11 mouse cellular contexts compared by ENCODE assay signal in the genomic region with DNA sequence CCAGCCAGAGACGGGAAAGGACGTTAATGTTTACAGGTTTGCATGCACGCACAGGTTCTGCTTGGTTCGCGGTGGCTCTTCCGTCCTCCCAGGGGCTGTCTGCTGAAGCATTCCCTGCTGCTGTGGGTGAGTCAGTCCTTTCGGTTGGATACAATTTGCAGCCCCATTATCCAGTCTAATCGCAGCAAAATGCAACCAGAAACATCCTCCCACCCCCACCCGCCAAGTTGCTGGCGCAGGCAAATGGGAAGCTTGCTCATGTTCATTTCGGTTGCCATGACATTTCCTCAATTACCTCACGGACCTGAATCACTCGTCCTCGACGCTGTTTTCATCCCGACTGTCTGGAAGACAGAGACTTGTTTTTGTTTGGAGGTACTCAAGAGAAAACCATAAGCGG.
DNase-seq lines count a peak whose midpoint lies in the region; ATAC-seq and TF ChIP-seq lines count a peak whose summit lies in the region.
"Had no signal": no experiment of that assay in that cellular context is flagged by ENCODE, and none has a peak within 500 bp of the region (broad histone marks: within the 10 kb centered on the region; RNA-seq: fewer than 3 reads in every experiment).

No protein-coding gene starts in this region.

- ATAC-seq in kidney, postnatal 0 days (replicated peaks; ENCODE audit: low FRiP score, low read depth) = peak; percentile 68; the same call in 1 of the 2 replicates
- peak; percentile 57 for ATAC-seq in forebrain, postnatal 0 days
- ATAC-seq: intestine, postnatal 0 days had no signal

- no peak for DNase-seq in kidney, postnatal 0 days (ENCODE audit: low spot score)
- no peak for DNase-seq in kidney, adult 11 months
- DNase-seq in forebrain, postnatal 0 days = peak; percentile 69
- peak; percentile 37 for DNase-seq in left cerebral cortex, postnatal 4 days
- peak; percentile 48 for DNase-seq in right cerebral cortex, postnatal 25 days
- DNase-seq in urinary bladder, postnatal 10 days (ENCODE audit: low spot score) = no peak
- DNase-seq in heart, postnatal 14 days = no peak
- DNase-seq in urinary bladder, postnatal 14 days (ENCODE audit: low spot score) = no peak

- 61% methylated on average over 17 of the region's 17 CpGs for WGBS in kidney, postnatal 0 days
- WGBS in forebrain, postnatal 0 days = 21% methylated on average over 17 of the region's 17 CpGs

- no peak overlapping the region for H3K4me3 ChIP-seq in kidney, postnatal 0 days (replicated peaks; ENCODE audit: low read depth, low read length)
- no peak overlapping the region for H3K4me3 ChIP-seq in forebrain, postnatal 0 days (ENCODE audit: low read depth, low read length)
- H3K4me3 ChIP-seq: myocyte had no signal

- no peaks in the 10 kb centered on the region for H3K9me3 ChIP-seq in kidney, postnatal 0 days (replicated peaks; ENCODE audit: low read length)
- H3K9me3 ChIP-seq in forebrain, postnatal 0 days (ENCODE audit: low read length) = no peaks in the 10 kb centered on the region

- no peaks in the 10 kb centered on the region for H3K27me3 ChIP-seq in kidney, postnatal 0 days (ENCODE audit: insufficient read depth, low read length)
- H3K27me3 ChIP-seq in forebrain, postnatal 0 days (ENCODE audit: insufficient read depth, low read length) = no peaks in the 10 kb centered on the region

- no peaks in the 10 kb centered on the region; the same call in 1 of the 2 replicates for H3K4me1 ChIP-seq in kidney, postnatal 0 days (replicated peaks; ENCODE audit: insufficient read depth, low read length)
- H3K4me1 ChIP-seq in forebrain, postnatal 0 days (ENCODE audit: insufficient read depth) = peaks cover 21% of the 10 kb centered on the region

- no peak overlapping the region for H3K27ac ChIP-seq in kidney, postnatal 0 days
- H3K27ac ChIP-seq in forebrain, postnatal 0 days (ENCODE audit: low read depth, low read length) = peak overlapping the region; percentile 76
- H3K27ac ChIP-seq: liver, embryonic 14.5 days had no signal

- TF ChIP-seq CTCF in kidney, postnatal 0 days (IDR thresholded peaks at IDR 0.05; ENCODE audit: low read depth) = no peak
- no peak for TF ChIP-seq CTCF in forebrain, postnatal 0 days (IDR thresholded peaks at IDR 0.05; ENCODE audit: low read depth)

- intact Hi-C loops in left cerebral cortex, postnatal 4 days (cut with DNase I) = loop anchor here (10.0 kb wide), 1 partner anchor 173 kb away; no protein-coding TSS in a partner anchor
- intact Hi-C loops in heart, postnatal 14 days (cut with DNase I) = no loop called here

- no peaks in the 10 kb centered on the region for H3K36me3 ChIP-seq in kidney, postnatal 0 days (ENCODE audit: insufficient read depth, low read length)
- no peaks in the 10 kb centered on the region for H3K36me3 ChIP-seq in forebrain, postnatal 0 days (ENCODE audit: insufficient read depth)

- H3K4me2 ChIP-seq in kidney, postnatal 0 days (ENCODE audit: low read length) = no peak overlapping the region; the same call in 1 of the 2 replicates
- peak overlapping the region; percentile 26 for H3K4me2 ChIP-seq in forebrain, postnatal 0 days (ENCODE audit: low read depth)

- H3K9ac ChIP-seq in kidney, postnatal 0 days (ENCODE audit: low read depth, low read length) = no peak overlapping the region
- no peak overlapping the region for H3K9ac ChIP-seq in forebrain, postnatal 0 days
- H3K9ac ChIP-seq: liver, embryonic 14.5 days had no signal

Comparison
In these comparisons a context has a peak if more than half of its experiments do, and no peak if none do; other contexts are left out.
1. DNase-seq: peak in forebrain, postnatal 0 days (single experiment), left cerebral cortex, postnatal 4 days (single experiment) and right cerebral cortex, postnatal 25 days (single experiment); none in kidney, postnatal 0 days (single experiment), kidney, adult 11 months (single experiment), urinary bladder, postnatal 10 days (single experiment), heart, postnatal 14 days (0 of 2) and urinary bladder, postnatal 14 days (single experiment).